Mouse (Mus musculus): ENCODE measurements around the gene Kif26a.

The Kif26a gene

GRCm38 (mm10) chr12:112130161-112130860, 15.7 kb upstream of the Kif26a start:
- DNase-seq (ENCODE audit: extremely low read depth, low read depth, low spot score): no peak

GRCm38 (mm10) chr12:112130957-112131356, 15.1 kb upstream of the Kif26a start:
- DNase-seq (ENCODE audit: extremely low read depth, low read depth, low spot score): no peak

GRCm38 (mm10) chr12:112140231-112140630, 5.8 kb upstream of the Kif26a start:
- DNase-seq (ENCODE audit: extremely low read depth, low read depth, low spot score): no peak

- no peak for DNase-seq (ENCODE audit: extremely low read depth, low read depth, low spot score)
Observed at GRCm38 (mm10) chr12:112140745-112141144, 5.3 kb upstream of the Kif26a start.

- DNase-seq (ENCODE audit: extremely low read depth, low read depth, low spot score): no peak
Observed at GRCm38 (mm10) chr12:112141300-112141699, 4.7 kb upstream of the Kif26a start.

- DNase-seq (ENCODE audit: extremely low read depth, low read depth, low spot score): no peak
Observed at GRCm38 (mm10) chr12:112143116-112143832, 2.7 kb upstream of the Kif26a start.

- no peak for DNase-seq (ENCODE audit: extremely low read depth, low read depth, low spot score)
Observed at GRCm38 (mm10) chr12:112143833-112144201, 2.2 kb upstream of the Kif26a start.

GRCm38 (mm10) chr12:112144377-112145115, 1.5 kb upstream of the Kif26a start:
- no peak for DNase-seq (ENCODE audit: extremely low read depth, low read depth, low spot score)

- DNase-seq (ENCODE audit: extremely low read depth, low read depth, low spot score): no peak
Observed at GRCm38 (mm10) chr12:112145211-112145874, 665 bp upstream of the Kif26a start.

- no peak for DNase-seq (ENCODE audit: extremely low read depth, low read depth, low spot score)
Observed at GRCm38 (mm10) chr12:112147365-112147764, 1.4 kb downstream of the Kif26a start.

GRCm38 (mm10) chr12:112150011-112150410, 4.0 kb downstream of the Kif26a start:
- no peak for DNase-seq (ENCODE audit: extremely low read depth, low read depth, low spot score)

- no peak for DNase-seq (ENCODE audit: extremely low read depth, low read depth, low spot score)
Observed at GRCm38 (mm10) chr12:112151244-112151979, 5.4 kb downstream of the Kif26a start.

- no peak for DNase-seq (ENCODE audit: extremely low read depth, low read depth, low spot score)
Observed at GRCm38 (mm10) chr12:112151980-112152362, 6.0 kb downstream of the Kif26a start.

- DNase-seq (ENCODE audit: extremely low read depth, low read depth, low spot score): no peak
Observed at GRCm38 (mm10) chr12:112153597-112153996, 7.6 kb downstream of the Kif26a start.

- no peak for DNase-seq (ENCODE audit: extremely low read depth, low read depth, low spot score)
Observed at GRCm38 (mm10) chr12:112154476-112154875, 8.5 kb downstream of the Kif26a start.

- no peak for DNase-seq (ENCODE audit: extremely low read depth, low read depth, low spot score)
Observed at GRCm38 (mm10) chr12:112155218-112156051, 9.4 kb downstream of the Kif26a start.

- DNase-seq (ENCODE audit: extremely low read depth, low read depth, low spot score): no peak
Observed at GRCm38 (mm10) chr12:112156804-112157203, 10.8 kb downstream of the Kif26a start.

- DNase-seq (ENCODE audit: extremely low read depth, low read depth, low spot score): no peak
Observed at GRCm38 (mm10) chr12:112158246-112158645, 12.2 kb downstream of the Kif26a start.

- DNase-seq (ENCODE audit: extremely low read depth, low read depth, low spot score): no peak
Observed at GRCm38 (mm10) chr12:112158784-112159183, 12.8 kb downstream of the Kif26a start.
